Mouse (Mus musculus) embryonic facial prominence, embryonic 11.5 days (tissue): Measurements from ENCODE around the gene Ist1. TPM values are rescaled to one million over a fixed set of nuclear protein-coding genes. Genes with fewer than 3 reads are reported as not detected.

Experiments used
- ATAC-seq: fragments of 200-750 bp; cut with Nextera tagmentation; replicated peaks from 2 replicates; pipeline ENCODE4 v1.8.0; 2017; ENCODE audit warnings: low read depth; ENCODE audit not compliant: insufficient number of reproducible peaks, low FRiP score, low TSS enrichment
- DNase-seq: peaks from one replicate; pipeline ENCODE4 v3.0.0-alpha.2; 2015; ENCODE audit warnings: low spot score
- H3K27ac ChIP-seq: fragments of 300-500 bp; sonication (generic); replicated peaks from 2 replicates; pipeline ENCODE4 v1.5.1; 2014; ENCODE audit warnings: mild to moderate bottlenecking, low read depth, low read length, control low read depth
- H3K27me3 ChIP-seq: fragments of 300-500 bp; sonication (generic); 2 replicates; pipeline ENCODE4 v1.6.1; 2014; ENCODE audit warnings: mild to moderate bottlenecking, low read length, moderate library complexity, mixed read lengths; ENCODE audit not compliant: control insufficient read depth, insufficient read depth
- H3K36me3 ChIP-seq: fragments of 300-500 bp; sonication (generic); replicated peaks from 2 replicates; pipeline ENCODE4 v1.6.1; 2014; ENCODE audit warnings: low read depth, mild to moderate bottlenecking, low read length, moderate library complexity, mixed read lengths; ENCODE audit not compliant: control insufficient read depth, insufficient read depth
- H3K4me1 ChIP-seq: fragments of 300-500 bp; sonication (generic); 2 replicates; pipeline ENCODE4 v1.6.1; 2014; ENCODE audit warnings: low read length, mixed read lengths; ENCODE audit not compliant: control insufficient read depth, insufficient read depth
- H3K4me2 ChIP-seq: fragments of 300-500 bp; sonication (generic); 2 replicates; pipeline ENCODE4 v1.6.1; 2014; ENCODE audit warnings: low read depth, mild to moderate bottlenecking, control low read depth, low read length, moderate library complexity
- H3K4me3 ChIP-seq: fragments of 300-500 bp; sonication (generic); 2 replicates; pipeline ENCODE4 v1.5.1; 2014; ENCODE audit warnings: low read depth, low read length, control low read depth
- H3K9ac ChIP-seq: fragments of 300-500 bp; sonication (generic); replicated peaks from 2 replicates; pipeline ENCODE4 v1.6.1; 2014; ENCODE audit warnings: mild to moderate bottlenecking, control low read depth, low read length
- H3K9me3 ChIP-seq: fragments of 300-500 bp; sonication (generic); replicated peaks from 2 replicates; pipeline ENCODE4 v1.6.1; 2016; ENCODE audit warnings: mild to moderate bottlenecking, low read length, inconsistent platforms, mixed read lengths; ENCODE audit not compliant: control insufficient read depth
- WGBS: fragments of 180-500 bp; shearing (Covaris S2); extraction: QIAGEN DNeasy Blood & Tissue Kit; methylation state at CpG from one replicate; pipeline ENCODE4 v1.1.7; 2014; 5-methylcytosine and 5-hydroxymethylcytosine counted together
- polyA plus RNA-seq: library from polyadenylated mRNA; unstranded; fragments of >200 nt; fragmentation: Nextera tagmentation; extraction: Ambion mirVana; gene quantifications from 2 replicates; pipeline ENCODE4 v1.2.1, GENCODE M21; 2014

Ist1 gene
- polyA plus RNA-seq, 1 experiment from 2014 or later, result 186 TPM

- H3K27me3 ChIP-seq, result no peaks in the 10 kb centered on the region
- no peak overlapping the region for H3K9ac ChIP-seq
- H3K9me3 ChIP-seq, result no peaks in the 10 kb centered on the region
- no peaks in the 10 kb centered on the region for H3K36me3 ChIP-seq
- ATAC-seq (no peak), DNase-seq (no peak)
- H3K4me1 ChIP-seq, result no peaks in the 10 kb centered on the region; the same call in 1 of the 2 replicates
- no peak overlapping the region for H3K4me2 ChIP-seq
- H3K4me3 ChIP-seq, result no peak overlapping the region
- no peak overlapping the region for H3K27ac ChIP-seq
- WGBS, result 67% methylated on average over 1 of the region's 1 CpGs
Measured at GRCm38 (mm10) chr8:109697754-109698153, 4.7 kb upstream of the Ist1 start.

DNA sequence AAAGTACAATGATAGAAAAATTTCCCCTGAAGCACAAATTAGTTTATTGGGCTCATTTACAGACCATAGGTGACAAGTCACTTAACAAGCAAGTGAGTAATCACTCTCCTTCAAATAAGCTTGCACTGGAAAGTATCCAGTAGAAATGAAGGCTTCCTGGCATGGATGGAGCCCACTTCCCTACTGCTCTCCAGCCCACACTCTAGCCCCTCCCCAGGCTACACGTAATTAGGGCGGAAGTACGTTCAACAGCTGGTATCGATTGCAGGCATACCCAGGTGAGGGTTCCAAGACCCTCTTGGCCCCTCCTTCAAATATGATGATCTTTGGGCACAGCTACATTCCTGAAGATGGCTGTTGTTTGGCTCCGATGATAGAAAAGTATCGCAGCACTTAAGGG, 1.1 kb upstream of the Ist1 start:
- Histone ChIP-seq H3K4me3 (no peak overlapping the region), H3K9me3 (no peaks in the 10 kb centered on the region)

DNA sequence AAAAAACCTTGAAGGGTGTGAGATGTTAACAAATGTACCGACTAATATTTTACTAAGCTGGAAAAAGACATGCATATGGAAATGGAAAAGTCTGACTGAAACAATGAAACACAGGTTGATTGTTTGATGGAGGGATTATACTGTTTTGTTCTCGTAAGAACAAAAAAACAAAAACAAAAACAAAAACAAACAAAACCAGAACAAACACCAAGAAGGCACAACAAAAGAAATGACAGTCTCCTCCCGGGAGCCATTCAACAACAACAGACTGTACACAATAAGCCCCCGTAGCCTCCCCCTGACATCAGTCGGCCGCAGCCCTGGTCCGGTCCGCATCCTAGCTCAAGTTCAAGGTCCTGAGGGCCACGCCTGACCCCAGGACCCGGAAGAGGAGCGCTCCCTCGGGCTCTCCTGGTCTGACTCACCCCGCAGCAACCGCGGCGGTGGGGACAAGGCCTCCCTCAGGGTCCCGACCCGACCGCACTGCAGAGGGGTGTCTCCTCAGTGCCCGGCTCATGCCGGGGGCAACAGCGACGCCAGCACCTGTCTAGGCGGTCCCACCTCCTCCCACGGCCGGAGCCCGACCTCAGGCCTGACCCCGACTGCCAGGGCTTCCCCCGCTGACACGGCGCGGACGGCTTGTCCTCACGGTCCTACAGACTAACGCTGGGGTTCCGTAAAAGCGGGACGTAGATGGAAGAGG, 466 bp downstream of the Ist1 start:
- H3K4me2 ChIP-seq, result peak overlapping the region; percentile 50
- no peaks in the 10 kb centered on the region for H3K9me3 ChIP-seq
- DNase-seq (peak; percentile 45), ATAC-seq (peak; percentile 81)
- no peaks in the 10 kb centered on the region; the same call in none of the 2 replicates for H3K4me1 ChIP-seq
- 1% methylated on average over 37 of the region's 38 CpGs for WGBS
- H3K4me3 ChIP-seq, result peak overlapping the region; percentile 77
- no peaks in the 10 kb centered on the region for H3K36me3 ChIP-seq
- H3K9ac ChIP-seq, result peak overlapping the region; percentile 88
- H3K27me3 ChIP-seq, result no peaks in the 10 kb centered on the region
- H3K27ac ChIP-seq, result peak overlapping the region; percentile 66

More for the DNA sequence above, 1.1 kb upstream of the Ist1 start:
- Histone ChIP-seq H3K4me1 (no peaks in the 10 kb centered on the region; the same call in none of the 2 replicates), H3K27ac (no peak overlapping the region), H3K9ac (no peak overlapping the region), H3K27me3 (no peaks in the 10 kb centered on the region), H3K36me3 (no peaks in the 10 kb centered on the region), H3K4me2 (peak overlapping the region; percentile 2; the same call in 1 of the 2 replicates)
- 48% methylated on average over 6 of the region's 6 CpGs for WGBS
- DNase-seq (peak; percentile 12), ATAC-seq (no peak)

- WGBS, result 66% methylated on average over 5 of the region's 5 CpGs
- H3K4me1 ChIP-seq, result no peaks in the 10 kb centered on the region; the same call in none of the 2 replicates
- no peaks in the 10 kb centered on the region for H3K9me3 ChIP-seq
- peak overlapping the region; percentile 77 for H3K4me3 ChIP-seq
- H3K36me3 ChIP-seq, result no peaks in the 10 kb centered on the region
- DNase-seq, result peak; percentile 52
- peak overlapping the region; percentile 41 for H3K4me2 ChIP-seq
- ATAC-seq, result no peak
- no peaks in the 10 kb centered on the region for H3K27me3 ChIP-seq
- no peak overlapping the region for H3K27ac ChIP-seq
- H3K9ac ChIP-seq, result no peak overlapping the region
Measured at GRCm38 (mm10) chr8:109691769-109692168, 1.3 kb downstream of the Ist1 start.

DNA sequence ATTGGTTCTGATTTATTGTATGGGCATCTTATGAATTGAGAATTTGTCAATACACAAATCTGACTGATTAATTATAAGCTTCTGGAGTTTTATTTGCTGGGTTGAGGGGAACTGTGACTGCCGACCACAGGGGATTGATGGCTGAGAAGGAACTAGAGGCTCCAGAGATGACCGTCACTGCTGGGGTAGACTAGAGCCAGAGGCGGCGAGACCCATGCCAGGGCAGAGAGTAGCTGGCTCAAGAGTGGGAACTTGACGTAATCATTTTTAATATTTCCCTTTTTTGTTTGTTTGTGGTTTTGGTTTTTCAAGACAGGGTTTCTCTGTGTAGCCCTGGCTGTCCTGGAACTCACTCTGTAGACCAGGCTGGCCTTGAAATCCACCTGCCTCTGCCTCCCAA, 5.8 kb downstream of the Ist1 start:
- WGBS, result 95% methylated on average over 5 of the region's 5 CpGs
- Histone ChIP-seq H3K27me3 (no peaks in the 10 kb centered on the region), H3K9me3 (no peaks in the 10 kb centered on the region), H3K4me2 (no peak overlapping the region), H3K9ac (no peak overlapping the region), H3K4me1 (no peaks in the 10 kb centered on the region; the same call in 1 of the 2 replicates), H3K27ac (no peak overlapping the region), H3K4me3 (no peak overlapping the region), H3K36me3 (peaks cover 2% of the 10 kb centered on the region; the same call in 1 of the 2 replicates)
- ATAC-seq, result no peak
- no peak for DNase-seq

GRCm38 (mm10) chr8:109682120-109682519, 10.9 kb downstream of the Ist1 start:
- Histone ChIP-seq H3K27me3 (no peaks in the 10 kb centered on the region), H3K27ac (no peak overlapping the region), H3K9me3 (no peaks in the 10 kb centered on the region), H3K9ac (no peak overlapping the region), H3K36me3 (peaks cover 7% of the 10 kb centered on the region; the same call in 1 of the 2 replicates), H3K4me3 (no peak overlapping the region), H3K4me2 (no peak overlapping the region), H3K4me1 (no peaks in the 10 kb centered on the region)
- ATAC-seq (no peak), DNase-seq (no peak)
- WGBS, result 91% methylated on average over 5 of the region's 5 CpGs

DNA sequence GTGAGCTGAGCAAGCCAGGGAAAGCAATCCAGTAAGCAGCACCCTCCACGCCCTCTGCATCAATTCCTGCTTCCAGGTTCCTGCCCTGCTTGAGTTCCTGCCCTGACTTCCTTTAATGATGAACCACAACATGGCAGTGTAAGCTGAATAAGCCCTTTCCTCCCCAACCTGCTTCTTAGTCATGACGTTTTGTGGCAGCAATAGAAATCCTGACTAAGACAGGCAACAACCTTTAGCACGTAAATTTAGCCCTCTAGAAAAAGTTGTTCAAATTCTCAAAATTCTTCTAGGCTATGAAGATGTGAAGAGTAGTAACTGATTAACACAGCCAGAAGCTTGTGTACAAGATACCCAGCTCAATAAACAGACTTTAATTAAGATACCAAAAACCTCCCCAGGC, 11.5 kb downstream of the Ist1 start:
- no peak for DNase-seq
- ATAC-seq, result no peak
- WGBS, result 87% methylated on average over 3 of the region's 3 CpGs
- peaks cover 7% of the 10 kb centered on the region; the same call in 1 of the 2 replicates for H3K36me3 ChIP-seq
- no peaks in the 10 kb centered on the region for H3K27me3 ChIP-seq
- no peaks in the 10 kb centered on the region for H3K9me3 ChIP-seq
- H3K9ac ChIP-seq, result no peak overlapping the region
- no peak overlapping the region for H3K4me3 ChIP-seq
- no peak overlapping the region for H3K4me2 ChIP-seq
- H3K4me1 ChIP-seq, result no peaks in the 10 kb centered on the region
- no peak overlapping the region for H3K27ac ChIP-seq

DNA sequence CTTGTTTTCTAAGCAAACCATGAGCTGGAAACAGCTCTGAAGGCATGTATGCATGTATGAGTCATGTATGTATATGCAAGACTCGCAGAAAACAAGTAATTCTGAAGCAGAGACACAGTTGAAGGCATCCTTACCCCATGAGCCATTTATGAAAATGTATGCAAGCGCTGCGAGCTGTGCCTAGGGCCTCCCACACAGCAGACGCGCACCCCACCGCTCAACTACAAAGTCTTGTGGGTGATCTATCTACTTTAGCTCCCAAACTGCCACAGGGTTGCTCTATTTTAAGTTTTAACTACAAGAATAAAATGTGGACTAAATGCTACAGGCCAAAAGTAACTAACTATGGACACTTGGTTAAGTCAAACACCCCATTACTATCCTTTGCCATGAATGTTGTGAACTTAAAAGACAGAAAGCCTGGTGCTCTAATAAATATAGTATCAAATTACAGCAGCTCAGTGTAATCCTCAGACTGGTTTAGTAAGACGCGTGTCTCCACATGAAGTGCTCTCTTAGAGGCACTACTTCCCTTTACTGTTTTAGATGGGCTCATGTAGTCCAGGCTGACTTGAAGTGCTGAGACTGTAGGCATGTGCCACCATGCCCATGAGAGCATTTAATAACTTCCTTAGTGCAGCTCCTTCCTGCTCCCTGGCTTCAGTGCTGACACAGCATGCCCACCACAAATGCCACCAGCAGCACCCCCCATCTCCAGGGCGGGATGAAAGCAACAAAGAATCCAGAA, 17.0 kb downstream of the Ist1 start:
- 93% methylated on average over 9 of the region's 9 CpGs for WGBS
- Histone ChIP-seq H3K36me3 (peaks cover 11% of the 10 kb centered on the region), H3K9ac (no peak overlapping the region), H3K4me3 (no peak overlapping the region), H3K9me3 (no peaks in the 10 kb centered on the region), H3K4me2 (no peak overlapping the region), H3K4me1 (no peaks in the 10 kb centered on the region), H3K27ac (no peak overlapping the region), H3K27me3 (no peaks in the 10 kb centered on the region)
- DNase-seq (no peak), ATAC-seq (no peak)
